Mouse (Mus musculus): Measurements from ENCODE around the gene Gpr132.

DNA sequence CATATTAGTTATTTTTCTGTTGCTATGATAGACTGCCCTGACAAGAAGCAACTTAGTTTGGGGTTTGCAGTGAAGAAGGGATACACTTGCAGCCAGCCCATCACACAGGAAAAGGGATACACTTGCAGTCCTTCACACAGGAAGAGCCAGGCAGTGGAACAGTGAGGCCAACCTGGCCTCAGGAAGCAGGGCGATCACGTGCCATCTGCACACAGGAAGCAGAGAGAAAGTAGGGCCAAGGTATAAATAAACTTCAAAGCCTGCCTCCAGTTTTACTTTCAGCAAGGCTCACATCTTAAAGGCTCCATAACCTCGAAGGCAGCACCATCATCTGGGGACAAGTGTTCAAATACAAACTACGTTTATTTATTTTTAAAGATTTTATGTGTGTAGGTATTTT, 44.8 kb downstream of the Gpr132 start:
- no peak for TF ChIP-seq CTCF (IDR thresholded peaks at IDR 0.05; ENCODE audit: control insufficient read depth, insufficient read depth, low read length)
- TF ChIP-seq POLR2A (IDR thresholded peaks at IDR 0.05; ENCODE audit: borderline replicate concordance, control insufficient read depth, low read depth, low read length): no peak

Data from bone marrow, adult 2 months (tissue).